Mouse (Mus musculus): ENCODE data around the gene Iqub. TPM values are rescaled to one million over a fixed set of nuclear protein-coding genes. Genes with fewer than 3 reads are reported as not detected.

The Iqub gene
- polyA plus RNA-seq, 1 experiment = not detected

GRCm38 (mm10) chr6:24549801-24550200 is 34.9 kb upstream of the Iqub start:
- H3K4me3 ChIP-seq (ENCODE audit: insufficient read depth, poor library complexity, severe bottlenecking) = no peak overlapping the region
- TF ChIP-seq CEBPB (IDR thresholded peaks at IDR 0.05; ENCODE audit: low read depth) = no peak
- no peak for TF ChIP-seq MAX (IDR thresholded peaks at IDR 0.05)
- TF ChIP-seq MYOG (IDR thresholded peaks at IDR 0.05; ENCODE audit: control insufficient read depth, extremely low read depth, insufficient read length) = no peak
- no peak for TF ChIP-seq USF1 (IDR thresholded peaks at IDR 0.05; ENCODE audit: low read depth)
- no peak for TF ChIP-seq MYOD1 (IDR thresholded peaks at IDR 0.05; ENCODE audit: control insufficient read depth, insufficient read length, low read depth)
- no peak for TF ChIP-seq FOSL1 (IDR thresholded peaks at IDR 0.05; ENCODE audit: insufficient read depth, low read length, poor library complexity, severe bottlenecking)
- TF ChIP-seq CTCF (IDR thresholded peaks at IDR 0.05; ENCODE audit: control insufficient read depth, insufficient read depth, insufficient read length) = no peak
- H3K36me3 ChIP-seq (ENCODE audit: control insufficient read depth, insufficient read depth) = no peaks in the 10 kb centered on the region

GRCm38 (mm10) chr6:24546716-24547420 is 32.0 kb upstream of the Iqub start:
- Histone ChIP-seq H3K27me3 (ENCODE audit: control insufficient read depth, insufficient read depth, insufficient read length) (no peaks in the 10 kb centered on the region), H3K79me3 (ENCODE audit: low read depth) (no peaks in the 10 kb centered on the region), H3ac (ENCODE audit: control insufficient read depth, insufficient read length, low read depth) (no peak overlapping the region), H3K79me2 (ENCODE audit: control insufficient read depth, insufficient read depth) (no peaks in the 10 kb centered on the region), H3K36me3 (ENCODE audit: control insufficient read depth, insufficient read depth) (no peaks in the 10 kb centered on the region), H3K4me3 (ENCODE audit: insufficient read depth, poor library complexity, severe bottlenecking) (no peak overlapping the region)
- TF ChIP-seq FOSL1 (IDR thresholded peaks at IDR 0.05; ENCODE audit: insufficient read depth, low read length, poor library complexity, severe bottlenecking) = no peak
- TF ChIP-seq MAX (IDR thresholded peaks at IDR 0.05) = no peak
- no peak for TF ChIP-seq CEBPB (IDR thresholded peaks at IDR 0.05; ENCODE audit: low read depth)
- TF ChIP-seq MYOG (IDR thresholded peaks at IDR 0.05; ENCODE audit: control insufficient read depth, extremely low read depth, insufficient read length) = no peak
- no peak for TF ChIP-seq MYOD1 (IDR thresholded peaks at IDR 0.05; ENCODE audit: control insufficient read depth, insufficient read length, low read depth)
- TF ChIP-seq CTCF (IDR thresholded peaks at IDR 0.05; ENCODE audit: control insufficient read depth, insufficient read depth, insufficient read length) = no peak
- no peak for TF ChIP-seq USF1 (IDR thresholded peaks at IDR 0.05; ENCODE audit: low read depth)

More at GRCm38 (mm10) chr6:24549801-24550200, 34.9 kb upstream of the Iqub start:
- no peaks in the 10 kb centered on the region for H3K79me2 ChIP-seq (ENCODE audit: control insufficient read depth, insufficient read depth)
- no peak overlapping the region for H3ac ChIP-seq (ENCODE audit: control insufficient read depth, insufficient read length, low read depth)
- no peaks in the 10 kb centered on the region for H3K27me3 ChIP-seq (ENCODE audit: control insufficient read depth, insufficient read depth, insufficient read length)
- no peaks in the 10 kb centered on the region for H3K79me3 ChIP-seq (ENCODE audit: low read depth)

GRCm38 (mm10) chr6:24543119-24543591 is 28.3 kb upstream of the Iqub start:
- Histone ChIP-seq H3K27me3 (ENCODE audit: control insufficient read depth, insufficient read depth, insufficient read length) (no peaks in the 10 kb centered on the region), H3K4me3 (ENCODE audit: insufficient read depth, poor library complexity, severe bottlenecking) (no peak overlapping the region), H3K79me3 (ENCODE audit: low read depth) (no peaks in the 10 kb centered on the region), H3K36me3 (ENCODE audit: control insufficient read depth, insufficient read depth) (no peaks in the 10 kb centered on the region), H3K79me2 (ENCODE audit: control insufficient read depth, insufficient read depth) (no peaks in the 10 kb centered on the region), H3ac (ENCODE audit: control insufficient read depth, insufficient read length, low read depth) (no peak overlapping the region)
- TF ChIP-seq FOSL1 (IDR thresholded peaks at IDR 0.05; ENCODE audit: insufficient read depth, low read length, poor library complexity, severe bottlenecking) (no peak), MYOG (IDR thresholded peaks at IDR 0.05; ENCODE audit: control insufficient read depth, extremely low read depth, insufficient read length) (no peak), MAX (IDR thresholded peaks at IDR 0.05) (no peak), CTCF (IDR thresholded peaks at IDR 0.05; ENCODE audit: control insufficient read depth, insufficient read depth, insufficient read length) (no peak), MYOD1 (IDR thresholded peaks at IDR 0.05; ENCODE audit: control insufficient read depth, insufficient read length, low read depth) (no peak), USF1 (IDR thresholded peaks at IDR 0.05; ENCODE audit: low read depth) (no peak), CEBPB (IDR thresholded peaks at IDR 0.05; ENCODE audit: low read depth) (no peak)

- TF ChIP-seq CEBPB (IDR thresholded peaks at IDR 0.05; ENCODE audit: low read depth) = no peak
- no peak for TF ChIP-seq MAX (IDR thresholded peaks at IDR 0.05)
- TF ChIP-seq MYOG (IDR thresholded peaks at IDR 0.05; ENCODE audit: control insufficient read depth, extremely low read depth, insufficient read length) = no peak
- TF ChIP-seq MYOD1 (IDR thresholded peaks at IDR 0.05; ENCODE audit: control insufficient read depth, insufficient read length, low read depth) = no peak
- TF ChIP-seq CTCF (IDR thresholded peaks at IDR 0.05; ENCODE audit: control insufficient read depth, insufficient read depth, insufficient read length) = no peak
- TF ChIP-seq USF1 (IDR thresholded peaks at IDR 0.05; ENCODE audit: low read depth) = no peak
- no peak for TF ChIP-seq FOSL1 (IDR thresholded peaks at IDR 0.05; ENCODE audit: insufficient read depth, low read length, poor library complexity, severe bottlenecking)
- H3K79me3 ChIP-seq (ENCODE audit: low read depth) = no peaks in the 10 kb centered on the region
Observed at GRCm38 (mm10) chr6:24542393-24542792, 27.5 kb upstream of the Iqub start.

GRCm38 (mm10) chr6:24540106-24540505 is 25.2 kb upstream of the Iqub start:
- TF ChIP-seq CTCF (IDR thresholded peaks at IDR 0.05; ENCODE audit: control insufficient read depth, insufficient read depth, insufficient read length) (no peak), MAX (IDR thresholded peaks at IDR 0.05) (no peak), CEBPB (IDR thresholded peaks at IDR 0.05; ENCODE audit: low read depth) (no peak)
- no peak overlapping the region for H3K4me3 ChIP-seq (ENCODE audit: insufficient read depth, poor library complexity, severe bottlenecking)
- no peaks in the 10 kb centered on the region for H3K36me3 ChIP-seq (ENCODE audit: control insufficient read depth, insufficient read depth)
- no peaks in the 10 kb centered on the region for H3K79me3 ChIP-seq (ENCODE audit: low read depth)
- H3ac ChIP-seq (ENCODE audit: control insufficient read depth, insufficient read length, low read depth) = no peak overlapping the region
- H3K79me2 ChIP-seq (ENCODE audit: control insufficient read depth, insufficient read depth) = no peaks in the 10 kb centered on the region
- no peaks in the 10 kb centered on the region for H3K27me3 ChIP-seq (ENCODE audit: control insufficient read depth, insufficient read depth, insufficient read length)

More at GRCm38 (mm10) chr6:24542393-24542792, 27.5 kb upstream of the Iqub start:
- H3K27me3 ChIP-seq (ENCODE audit: control insufficient read depth, insufficient read depth, insufficient read length) = no peaks in the 10 kb centered on the region
- H3K4me3 ChIP-seq (ENCODE audit: insufficient read depth, poor library complexity, severe bottlenecking) = no peak overlapping the region
- H3K36me3 ChIP-seq (ENCODE audit: control insufficient read depth, insufficient read depth) = no peaks in the 10 kb centered on the region
- no peak overlapping the region for H3ac ChIP-seq (ENCODE audit: control insufficient read depth, insufficient read length, low read depth)
- no peaks in the 10 kb centered on the region for H3K79me2 ChIP-seq (ENCODE audit: control insufficient read depth, insufficient read depth)

Measured in C2C12 (cell line).